Mouse (Mus musculus): Measurements from ENCODE around the gene Ctsw.

Gene Ctsw

GRCm38 (mm10) chr19:5431911-5432464, 36.3 kb downstream of the Ctsw start:
- no peak for DNase-seq (ENCODE audit: low spot score in 2 of 2)

- DNase-seq (ENCODE audit: low spot score in 2 of 2): no peak
These were observed 37.9 kb downstream of the Ctsw start for GRCm38 (mm10) chr19:5430408-5430807.

GRCm38 (mm10) chr19:5429806-5430205, 38.5 kb downstream of the Ctsw start:
- no peak for DNase-seq (ENCODE audit: low spot score in 2 of 2)

GRCm38 (mm10) chr19:5429219-5429618, 39.1 kb downstream of the Ctsw start:
- DNase-seq (ENCODE audit: low spot score in 2 of 2): no peak

GRCm38 (mm10) chr19:5428083-5428482, 40.2 kb downstream of the Ctsw start:
- no peak for DNase-seq (ENCODE audit: low spot score in 2 of 2)

GRCm38 (mm10) chr19:5426640-5427290, 41.5 kb downstream of the Ctsw start:
- DNase-seq (ENCODE audit: low spot score in 2 of 2): no peak

- no peak for DNase-seq (ENCODE audit: low spot score in 2 of 2)
These were observed 42.3 kb downstream of the Ctsw start for GRCm38 (mm10) chr19:5425906-5426565.

GRCm38 (mm10) chr19:5424782-5425741, 43.2 kb downstream of the Ctsw start, which contains the start of the genes Drap1 and AI837181:
Drap1 (minus strand) TSS chr19:5424979.
AI837181 (plus strand) TSS chr19:5425144.
- DNase-seq (ENCODE audit: low spot score in 2 of 2): peak; percentile 81 to 87

- peak in 1 of 2 experiments; percentile 59 for DNase-seq (ENCODE audit: low spot score in 2 of 2)
These were observed 44.1 kb downstream of the Ctsw start for GRCm38 (mm10) chr19:5424092-5424781.

GRCm38 (mm10) chr19:5423561-5423960, 44.7 kb downstream of the Ctsw start:
- no peak for DNase-seq (ENCODE audit: low spot score in 2 of 2)

GRCm38 (mm10) chr19:5422895-5423443, 45.3 kb downstream of the Ctsw start:
- DNase-seq (ENCODE audit: low spot score in 2 of 2): no peak

GRCm38 (mm10) chr19:5422267-5422666, 46.0 kb downstream of the Ctsw start:
- no peak for DNase-seq (ENCODE audit: low spot score in 2 of 2)

- DNase-seq (ENCODE audit: low spot score in 2 of 2): no peak
These were observed 46.5 kb downstream of the Ctsw start for GRCm38 (mm10) chr19:5421784-5422183.

GRCm38 (mm10) chr19:5420579-5420978, 47.7 kb downstream of the Ctsw start:
- DNase-seq (ENCODE audit: low spot score in 2 of 2): no peak

- DNase-seq (ENCODE audit: low spot score in 2 of 2): no peak
These were observed 48.7 kb downstream of the Ctsw start for GRCm38 (mm10) chr19:5419630-5420029.

- no peak for DNase-seq (ENCODE audit: low spot score in 2 of 2)
These were observed 49.4 kb downstream of the Ctsw start for GRCm38 (mm10) chr19:5418750-5419466.

Data from frontal cortex, postnatal 14 days (tissue).